Mouse (Mus musculus) embryonic fibroblast, embryonic 13.5 days (primary cell): ENCODE data around the gene Rapgef2.

Source experiments
- CTCF ChIP-seq: IDR thresholded peaks from 2 replicates; pipeline ENCODE4 v1.5.1; 2011; ENCODE audit warnings: mild to moderate bottlenecking, control low read depth, low read length, moderate library complexity, borderline replicate concordance; ENCODE audit not compliant: insufficient read depth
- POLR2A ChIP-seq: IDR thresholded peaks from 2 replicates; pipeline ENCODE4 v1.6.1; 2011; ENCODE audit warnings: low read depth, mild to moderate bottlenecking, control low read depth, low read length, moderate library complexity

DNA sequence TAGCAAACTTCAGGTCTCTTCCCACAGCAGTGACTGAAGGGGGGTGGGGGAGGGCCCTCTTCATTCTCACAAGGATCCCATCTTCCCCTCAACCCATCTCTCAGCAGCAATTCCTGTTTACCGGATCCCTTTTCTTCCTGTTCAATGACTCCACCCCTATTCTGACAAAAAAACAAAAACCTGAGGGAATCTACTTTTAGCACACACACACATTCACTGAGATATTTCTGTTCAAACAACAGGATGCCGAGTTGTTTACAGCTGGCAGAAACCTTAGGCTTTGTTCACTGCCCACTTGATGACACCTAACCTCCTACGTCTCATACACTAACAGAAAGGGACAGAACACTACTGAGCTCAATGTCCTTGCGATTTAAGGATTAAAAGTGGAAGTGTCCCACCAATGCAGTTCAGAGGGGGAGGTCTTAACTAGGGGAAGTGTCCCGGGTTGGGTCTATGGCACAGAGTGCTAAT lies 33.4 kb downstream of the Rapgef2 start:
- TF ChIP-seq CTCF (no peak), POLR2A (no peak)
